Mouse (Mus musculus) c-Kit-negative CD71-positive TER-119-positive erythroid progenitor cells, embryonic 14.5 days (primary cell): ENCODE results near the gene Pgm2.

ENCODE experiments used
- DNase-seq: peaks from one replicate; pipeline ENCODE4 v3.0.0-alpha.2; 2013; ENCODE audit warnings: low read depth, low spot score

Pgm2 gene

DNA sequence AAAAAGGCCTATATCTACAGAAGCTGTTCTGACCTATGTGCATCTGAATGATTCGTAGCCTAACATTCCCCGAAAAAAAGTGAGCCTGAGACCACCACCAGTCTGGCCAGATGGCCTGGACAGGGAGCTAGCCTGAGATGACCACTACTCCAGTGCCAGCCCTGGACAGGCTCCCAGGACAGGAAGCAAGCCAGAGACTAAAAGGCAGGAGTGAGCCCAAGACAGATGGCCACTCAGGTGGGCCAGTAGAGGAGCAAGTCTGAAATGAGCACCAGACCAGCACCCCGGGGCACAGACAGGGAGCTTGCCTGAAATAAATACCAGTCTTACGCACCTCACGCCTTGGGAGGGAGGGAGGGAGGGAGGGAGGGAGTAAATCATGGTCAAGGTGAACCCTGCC, 51.6 kb downstream of the Pgm2 start:
- no peak for DNase-seq

GRCm38 (mm10) chr5:64146384-64147005, 53.7 kb downstream of the Pgm2 start:
- DNase-seq, result no peak

- DNase-seq, result peak; percentile 61
Observed at GRCm38 (mm10) chr5:64149184-64150127, 56.7 kb downstream of the Pgm2 start.

DNA sequence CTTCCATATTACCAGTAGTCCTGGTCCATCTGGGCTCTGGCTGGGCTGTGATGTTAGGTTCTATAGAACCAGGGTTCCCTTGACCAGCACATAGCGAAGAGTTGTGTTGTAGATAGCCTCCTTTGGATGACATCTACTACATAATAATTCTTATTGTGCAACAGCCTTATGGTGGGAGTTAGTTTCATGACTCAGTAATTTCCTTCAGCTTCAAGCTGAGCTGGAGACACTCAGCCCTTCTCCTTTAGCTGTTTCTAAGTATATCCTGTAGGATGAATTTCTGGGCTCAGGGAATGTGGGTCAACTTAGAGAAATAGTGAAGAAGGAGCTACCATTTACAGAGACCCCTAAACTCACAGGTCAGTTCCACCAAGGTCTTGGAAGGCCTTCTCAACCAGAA, 60.6 kb downstream of the Pgm2 start:
- DNase-seq, result no peak

DNA sequence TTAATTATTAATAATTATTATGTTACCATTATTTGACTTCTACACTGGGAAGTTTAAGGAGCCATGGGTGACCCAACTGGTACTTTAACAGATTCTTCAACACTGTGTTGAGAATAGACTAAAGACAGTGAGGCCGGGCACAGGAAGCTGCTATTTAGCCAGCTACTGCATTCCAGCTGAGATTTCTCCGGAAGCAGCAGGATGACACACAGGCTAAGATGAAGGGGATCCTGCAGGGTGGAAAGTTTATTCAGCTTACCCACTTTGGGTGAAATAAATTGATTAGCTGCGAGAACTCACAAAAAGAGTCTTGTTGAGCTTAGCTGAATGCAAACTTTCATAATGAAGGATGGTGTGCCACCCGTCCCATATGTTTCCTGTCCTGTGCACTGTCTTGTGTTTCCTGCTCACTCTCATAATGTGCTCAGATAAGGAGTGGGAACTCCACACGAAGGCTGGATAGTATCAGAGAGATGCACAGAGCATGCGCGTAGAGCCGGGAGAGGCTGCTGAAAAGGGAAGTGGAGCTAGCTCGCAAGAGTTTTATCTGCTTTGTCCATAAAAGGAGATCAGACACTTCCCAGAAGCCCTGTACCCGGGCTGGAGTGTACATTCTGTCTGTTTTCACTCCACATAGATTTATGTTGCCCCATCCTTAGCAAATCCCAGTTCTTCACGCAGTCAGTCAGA, 63.3 kb downstream of the Pgm2 start, which contains the start of gene Tbc1d1:
TSS of gene Tbc1d1 (plus strand) at position 445 of the 690 bp plus-strand sequence.
- no peak for DNase-seq

- no peak for DNase-seq
Observed at GRCm38 (mm10) chr5:64156579-64156978, 63.8 kb downstream of the Pgm2 start.

- DNase-seq, result no peak
Observed at GRCm38 (mm10) chr5:64157926-64158325, 65.2 kb downstream of the Pgm2 start.

DNA sequence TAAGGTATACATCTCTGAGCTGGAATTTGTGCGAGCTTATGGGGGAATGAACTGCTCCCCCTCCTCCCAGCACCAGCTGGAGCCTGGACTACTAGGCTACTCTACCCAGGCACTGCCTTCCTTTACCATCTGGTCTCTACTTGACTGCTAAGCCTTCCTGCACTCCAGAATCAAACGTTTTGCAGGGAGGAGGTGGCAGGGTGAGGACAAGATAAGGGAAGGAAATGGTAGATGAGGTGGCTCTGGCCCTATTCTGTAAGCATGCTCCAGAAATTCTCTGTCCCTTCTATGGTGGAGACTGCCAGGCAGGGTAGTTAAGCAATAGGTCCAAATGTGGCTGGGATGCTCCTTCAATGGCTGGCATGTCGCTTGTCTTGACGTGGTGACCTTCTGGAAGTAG, 65.8 kb downstream of the Pgm2 start:
- DNase-seq, result no peak

- no peak for DNase-seq
Observed at GRCm38 (mm10) chr5:64159065-64159780, 66.5 kb downstream of the Pgm2 start.

- DNase-seq, result no peak
Observed at GRCm38 (mm10) chr5:64159781-64160704, 67.3 kb downstream of the Pgm2 start.

- DNase-seq, result no peak
Observed at GRCm38 (mm10) chr5:64160705-64161391, 68.1 kb downstream of the Pgm2 start.

GRCm38 (mm10) chr5:64161917-64162316, 69.2 kb downstream of the Pgm2 start:
- no peak for DNase-seq

DNA sequence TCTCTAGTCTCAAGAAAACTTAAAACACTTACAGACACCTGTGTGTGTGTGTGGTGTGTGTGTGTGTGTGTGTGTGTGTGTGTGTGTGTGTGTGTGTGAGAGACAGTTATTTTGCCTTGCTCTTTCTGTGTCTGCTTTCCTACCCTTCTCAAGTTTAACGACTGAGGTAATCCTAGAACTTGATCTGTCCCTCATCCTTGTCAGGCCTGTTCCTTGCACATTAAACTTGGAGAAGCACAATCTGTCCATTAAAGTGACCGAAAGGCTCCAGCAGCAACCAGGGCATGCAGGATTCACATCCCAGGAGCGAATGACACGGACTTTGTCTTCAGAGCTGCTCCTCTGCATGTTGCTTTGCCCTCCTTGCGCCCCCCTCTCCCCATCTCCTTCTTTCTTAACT, 69.8 kb downstream of the Pgm2 start:
- DNase-seq, result no peak

DNA sequence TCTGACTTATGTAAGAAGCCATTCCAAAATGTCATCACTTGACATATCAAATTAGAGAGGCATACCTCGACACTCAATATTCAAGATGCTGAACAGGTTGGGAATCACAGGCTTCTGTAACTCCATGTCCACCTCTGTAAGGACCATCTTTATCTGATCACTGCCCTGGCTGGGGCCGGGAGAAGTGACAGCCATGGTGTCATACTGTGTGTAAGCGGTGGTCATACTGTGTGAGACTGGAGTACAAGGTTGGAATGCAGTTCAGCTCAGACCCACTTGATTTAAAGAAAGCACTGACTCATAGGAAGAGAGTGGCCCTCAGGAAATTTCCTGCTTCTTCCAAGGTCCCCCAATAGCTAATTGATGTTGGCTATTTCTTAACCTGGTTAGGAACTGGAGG, 71.7 kb downstream of the Pgm2 start:
- DNase-seq, result no peak

- no peak for DNase-seq
Observed at GRCm38 (mm10) chr5:64165826-64166225, 73.1 kb downstream of the Pgm2 start.

DNA sequence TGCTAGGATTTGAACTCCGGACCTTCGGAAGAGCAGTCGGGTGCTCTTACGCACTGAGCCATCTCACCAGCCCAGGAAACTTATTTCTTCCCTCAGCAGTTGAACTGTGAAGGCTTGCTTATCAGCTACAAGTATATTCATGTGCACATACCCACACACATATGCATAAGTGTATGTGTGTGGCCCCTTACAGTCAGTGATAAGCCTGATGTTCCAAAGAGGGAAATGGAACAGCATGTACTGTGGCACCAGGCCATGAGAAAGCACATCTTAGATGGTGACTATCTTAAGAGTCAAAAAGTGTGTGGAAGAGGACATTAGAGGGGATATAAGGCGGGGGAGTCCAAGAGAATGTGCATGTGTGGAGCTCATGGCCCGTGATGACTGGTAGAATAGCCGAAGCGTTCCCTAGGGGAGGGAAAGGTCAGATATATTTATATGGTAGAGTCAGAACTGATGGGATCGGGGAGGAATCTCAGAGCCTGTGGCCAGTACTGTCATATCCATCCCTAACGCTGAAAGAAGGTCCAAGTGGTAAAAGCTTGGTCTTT, 76.3 kb downstream of the Pgm2 start:
- no peak for DNase-seq

DNA sequence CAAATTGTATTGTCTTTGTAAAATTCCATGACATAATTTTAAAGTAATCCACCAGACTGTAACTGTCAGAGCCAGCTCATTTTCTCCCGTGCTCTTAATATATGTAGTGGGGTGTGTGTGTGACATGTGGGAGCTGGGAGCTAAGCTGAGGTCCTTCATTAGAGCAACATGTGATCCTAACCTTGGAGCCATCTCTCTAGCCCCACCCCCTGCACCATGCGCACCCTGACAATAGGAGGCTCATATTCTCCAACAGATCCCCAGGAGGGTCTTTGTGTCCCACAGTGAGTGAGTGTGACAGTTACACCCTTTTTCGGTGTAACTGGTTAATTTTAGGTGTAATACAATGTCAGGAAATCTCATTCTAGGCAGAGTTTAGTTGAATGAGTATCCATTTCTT, 80.1 kb downstream of the Pgm2 start:
- DNase-seq, result no peak

DNA sequence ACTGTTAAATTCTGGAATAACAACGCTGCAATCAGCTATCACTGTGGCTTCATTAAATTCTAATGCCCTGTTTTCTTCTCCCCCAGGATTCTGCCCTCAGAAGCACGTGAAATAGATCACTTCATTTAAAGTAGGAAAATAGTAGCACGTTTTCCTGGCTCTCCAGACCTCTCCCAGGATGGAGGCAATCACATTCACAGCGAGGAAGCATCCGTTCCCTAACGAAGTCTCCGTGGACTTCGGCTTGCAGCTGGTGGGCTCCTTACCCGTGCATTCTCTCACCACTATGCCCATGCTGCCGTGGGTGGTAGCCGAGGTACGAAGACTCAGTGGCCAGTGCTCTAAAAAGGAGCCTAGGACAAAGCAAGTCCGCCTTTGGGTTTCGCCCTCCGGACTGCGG, 80.6 kb downstream of the Pgm2 start:
- no peak for DNase-seq

- DNase-seq, result no peak
Observed at GRCm38 (mm10) chr5:64174429-64174935, 81.7 kb downstream of the Pgm2 start.
